Mouse (Mus musculus) kidney, adult 10 weeks (tissue): ENCODE results near the gene Tac4. TPM values are rescaled to one million over a fixed set of nuclear protein-coding genes. Genes with fewer than 3 reads are reported as not detected.

Source experiments
- polyA plus RNA-seq: library from polyadenylated mRNA; stranded (reverse); fragments of 350-450 nt; fragmentation: Illumina TruSeq; extraction: RNeasy Lipid Tissue Mini Kit (QIAGEN cat#74804); gene quantifications from one replicate; pipeline ENCODE4 v1.2.3, GENCODE M21; 2014; ENCODE audit warnings: low read depth, low replicate concordance

The Tac4 gene
- polyA plus RNA-seq = not detected

DNA sequence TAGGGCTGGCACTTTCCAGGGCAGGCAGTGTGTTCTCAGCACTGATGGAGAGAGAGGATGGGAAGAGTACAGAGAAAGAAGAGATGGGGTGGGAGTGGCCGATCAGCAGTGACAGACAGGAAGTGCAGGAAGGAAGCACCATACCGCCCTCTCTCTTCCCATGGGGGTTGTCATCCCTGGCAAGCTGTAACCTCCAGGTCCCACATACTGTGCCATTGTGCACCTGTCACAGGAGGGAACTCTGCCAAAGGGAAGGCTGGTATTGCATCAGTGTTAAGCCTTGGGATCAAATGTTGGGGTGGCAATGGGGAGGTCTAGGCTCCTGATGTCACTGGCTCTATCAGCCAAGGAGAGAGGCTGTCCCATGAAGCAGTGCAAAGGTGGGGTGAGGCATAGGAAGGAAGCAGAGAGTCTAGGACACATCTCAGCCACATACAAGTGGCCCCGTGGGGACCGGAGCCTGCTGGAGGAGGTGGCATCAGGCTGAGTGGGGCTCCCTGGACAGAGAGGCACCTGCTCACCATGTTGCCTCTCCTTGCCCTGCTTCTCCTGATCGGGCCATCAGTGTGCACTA lies at the start of gene Tac4:
TSS of gene Tac4 (plus strand) at position 352 of the 574 bp plus-strand sequence.

DNA sequence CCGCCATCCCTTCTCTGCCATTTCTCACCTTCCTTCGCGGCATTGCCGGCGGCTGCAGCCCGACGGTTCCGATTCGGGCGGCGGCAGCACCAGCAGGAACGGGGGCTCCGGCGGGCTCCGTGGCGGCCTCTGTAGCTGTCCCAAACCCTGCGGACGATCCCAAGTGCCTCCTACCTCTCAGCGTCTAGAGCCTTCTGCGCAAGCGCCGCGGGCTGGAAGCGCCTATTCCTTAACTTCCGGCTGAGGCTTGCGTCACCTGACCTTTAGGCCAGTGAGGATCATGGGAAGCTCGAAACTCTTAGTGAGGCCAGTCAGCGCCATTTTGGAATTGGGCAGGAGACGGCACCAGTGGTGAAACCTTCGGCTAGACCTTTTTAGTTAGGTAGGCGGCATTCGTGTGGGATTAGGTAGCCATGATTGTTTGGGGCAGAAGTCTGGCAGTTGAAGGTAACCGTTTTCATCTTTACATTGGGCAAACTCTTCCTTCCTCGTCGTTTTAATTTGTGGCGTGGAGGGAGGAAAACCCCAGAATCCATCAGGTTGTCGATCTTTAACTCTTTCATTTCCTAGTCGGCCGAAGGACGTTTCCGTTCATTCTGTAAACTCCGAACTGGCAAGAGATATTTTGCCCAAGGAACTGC lies 48.8 kb downstream of the Tac4 start, which contains the start of gene Kat7:
TSS of gene Kat7 (minus strand) at position 240 of the 641 bp plus-strand sequence.

Other genes starting within 250 kb of the Tac4 start
- 11.2 TPM for gene Pdk2, start 220.2 kb upstream of the Tac4 start, polyA plus RNA-seq
- gene Itga3, start 184.7 kb upstream of the Tac4 start, polyA plus RNA-seq = 1.5 TPM
- gene Dlx3, start 141.4 kb upstream of the Tac4 start, polyA plus RNA-seq = not detected
- gene Dlx4, start 115.3 kb upstream of the Tac4 start, polyA plus RNA-seq = not detected
- gene Kat7, start 48.7 kb downstream of the Tac4 start, polyA plus RNA-seq = 29.5 TPM
- 1.1 TPM for gene Fam117a, start 75.5 kb downstream of the Tac4 start, polyA plus RNA-seq
- gene Slc35b1, start 123.2 kb downstream of the Tac4 start, polyA plus RNA-seq = 31.7 TPM
- gene Spop, start 152.6 kb downstream of the Tac4 start, polyA plus RNA-seq = 136 TPM